Mouse (Mus musculus): ENCODE measurements around the gene Cd59a. TPM values are rescaled to one million over a fixed set of nuclear protein-coding genes. Genes with fewer than 3 reads are reported as not detected.
"Not testable (repeated sequence)": the region's sequence is repeated elsewhere in the genome, so short reads cannot be mapped to it uniquely, and the experiment has no call there.

Gene Cd59a
- polyA plus RNA-seq, 1 experiment from 2014 or later = 16.6 TPM

DNA sequence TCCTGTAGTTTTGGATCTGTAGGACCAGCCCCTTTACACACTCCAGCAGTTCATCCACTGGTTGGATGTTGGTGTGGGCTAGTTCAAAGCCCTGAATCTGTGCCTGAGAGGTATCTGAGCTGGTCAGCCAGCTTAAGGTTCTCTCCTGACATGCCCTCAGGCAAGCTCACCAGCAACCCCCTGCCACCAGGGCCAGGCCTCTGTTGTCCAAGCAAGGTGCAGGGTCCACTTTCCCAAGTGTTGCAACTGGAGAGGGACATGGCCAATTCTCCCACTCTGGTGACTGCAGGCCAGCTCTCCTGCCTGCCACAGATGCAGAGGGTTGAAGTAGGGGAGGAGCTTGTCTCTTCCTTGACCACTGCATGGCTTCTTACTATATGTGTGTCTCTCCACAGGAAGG, 11.6 kb upstream of the Cd59a start:
- ATAC-seq (ENCODE audit: low FRiP score); H3K9ac ChIP-seq; H3K4me3 ChIP-seq (replicated peaks); H3K27me3 ChIP-seq; H3K9me3 ChIP-seq; H3K4me1 ChIP-seq; H3K27ac ChIP-seq; H3K4me2 ChIP-seq; H3K36me3 ChIP-seq (replicated peaks): not testable (repeated sequence)

- not testable (repeated sequence) for H3K4me2 ChIP-seq; H3K4me3 ChIP-seq (replicated peaks); H3K4me1 ChIP-seq; ATAC-seq (ENCODE audit: low FRiP score); H3K9ac ChIP-seq; H3K9me3 ChIP-seq; H3K27ac ChIP-seq; H3K27me3 ChIP-seq; H3K36me3 ChIP-seq (replicated peaks)
- WGBS = 80% methylated on average over 1 of the region's 1 CpGs
Observed at GRCm38 (mm10) chr2:104087562-104087961, 8.0 kb upstream of the Cd59a start.

GRCm38 (mm10) chr2:104093305-104093704, 2.3 kb upstream of the Cd59a start:
- H3K4me3 ChIP-seq (replicated peaks) = no peak overlapping the region
- ATAC-seq (ENCODE audit: low FRiP score) = no peak
- no peaks in the 10 kb centered on the region for H3K36me3 ChIP-seq (replicated peaks)
- H3K4me1 ChIP-seq = peaks cover 14% of the 10 kb centered on the region
- H3K4me2 ChIP-seq = no peak overlapping the region
- no peaks in the 10 kb centered on the region for H3K27me3 ChIP-seq
- 75% methylated on average over 2 of the region's 2 CpGs for WGBS
- H3K9me3 ChIP-seq = no peaks in the 10 kb centered on the region
- no peak overlapping the region for H3K9ac ChIP-seq
- H3K27ac ChIP-seq = no peak overlapping the region

DNA sequence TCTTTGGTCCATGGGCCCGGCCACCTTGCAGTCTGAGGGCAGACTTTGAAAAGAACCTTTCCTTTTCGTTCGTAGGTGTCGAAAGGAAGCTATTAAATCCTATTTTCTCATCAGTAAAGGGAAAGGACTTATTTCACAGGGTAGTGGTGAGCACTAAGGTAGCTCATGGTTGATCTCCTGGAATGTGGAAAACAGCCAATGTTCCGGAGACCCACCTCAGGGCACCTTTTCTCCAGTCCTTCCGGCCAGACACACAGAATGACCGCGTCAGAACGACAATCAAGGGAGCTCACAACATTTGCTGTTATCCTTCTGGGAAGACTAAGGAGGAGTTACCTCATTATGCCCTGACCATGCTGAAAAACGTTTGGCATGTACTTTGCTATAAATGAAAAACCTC, 655 bp downstream of the Cd59a start:
- peak overlapping the region; percentile 62 for H3K4me2 ChIP-seq
- H3K4me3 ChIP-seq (replicated peaks) = peak overlapping the region; percentile 43
- H3K27ac ChIP-seq = peak overlapping the region; percentile 62; the same call in 1 of the 2 replicates
- H3K36me3 ChIP-seq (replicated peaks) = no peaks in the 10 kb centered on the region
- peak overlapping the region; percentile 43; the same call in 1 of the 2 replicates for H3K9ac ChIP-seq
- ATAC-seq (ENCODE audit: low FRiP score) = no peak
- H3K27me3 ChIP-seq = no peaks in the 10 kb centered on the region
- 34% methylated on average over 10 of the region's 10 CpGs for WGBS
- H3K9me3 ChIP-seq = no peaks in the 10 kb centered on the region
- H3K4me1 ChIP-seq = peaks cover 14% of the 10 kb centered on the region

GRCm38 (mm10) chr2:104096796-104097195, 1.2 kb downstream of the Cd59a start:
- H3K27ac ChIP-seq; H3K9ac ChIP-seq; H3K9me3 ChIP-seq; H3K36me3 ChIP-seq (replicated peaks); H3K27me3 ChIP-seq; H3K4me3 ChIP-seq (replicated peaks); H3K4me2 ChIP-seq: not testable (repeated sequence)
- ATAC-seq (ENCODE audit: low FRiP score) = 0 out of 2 replicates have a peak, but pooled peaks have one; percentile 20
- 35% methylated on average over 1 of the region's 1 CpGs for WGBS
- H3K4me1 ChIP-seq = peaks cover 14% of the 10 kb centered on the region

- ATAC-seq (ENCODE audit: low FRiP score); H3K9me3 ChIP-seq; H3K4me2 ChIP-seq; H3K4me3 ChIP-seq (replicated peaks); H3K27me3 ChIP-seq; H3K36me3 ChIP-seq (replicated peaks); H3K27ac ChIP-seq; H3K9ac ChIP-seq: not testable (repeated sequence)
- H3K4me1 ChIP-seq = peaks cover 14% of the 10 kb centered on the region
- 94% methylated on average over 4 of the region's 4 CpGs for WGBS
Observed at GRCm38 (mm10) chr2:104097396-104097795, 1.8 kb downstream of the Cd59a start.

- H3K27me3 ChIP-seq = 0 out of 2 replicates have a peak, but pooled peaks cover 3% of the 10 kb centered on the region
- no peak for ATAC-seq (ENCODE audit: low FRiP score)
- no peak overlapping the region for H3K9ac ChIP-seq
- H3K27ac ChIP-seq = no peak overlapping the region
- peaks cover 14% of the 10 kb centered on the region for H3K4me1 ChIP-seq
- no peaks in the 10 kb centered on the region for H3K9me3 ChIP-seq
- H3K4me3 ChIP-seq (replicated peaks) = no peak overlapping the region
- whole genome bisulfite sequencing = 49% methylated on average over 3 of the region's 3 CpGs
- H3K36me3 ChIP-seq (replicated peaks) = no peaks in the 10 kb centered on the region
- H3K4me2 ChIP-seq = no peak overlapping the region
Observed at GRCm38 (mm10) chr2:104098529-104099230, 3.1 kb downstream of the Cd59a start.

GRCm38 (mm10) chr2:104099231-104099585, 3.6 kb downstream of the Cd59a start:
- 0 out of 2 replicates have a peak, but pooled peaks cover 3% of the 10 kb centered on the region for H3K27me3 ChIP-seq
- peaks cover 14% of the 10 kb centered on the region for H3K4me1 ChIP-seq
- H3K9me3 ChIP-seq = no peaks in the 10 kb centered on the region
- H3K4me3 ChIP-seq (replicated peaks) = no peak overlapping the region
- no peaks in the 10 kb centered on the region for H3K36me3 ChIP-seq (replicated peaks)
- H3K4me2 ChIP-seq = no peak overlapping the region
- H3K27ac ChIP-seq = no peak overlapping the region
- H3K9ac ChIP-seq = no peak overlapping the region
- no peak for ATAC-seq (ENCODE audit: low FRiP score)
- WGBS = 96% methylated on average over 2 of the region's 2 CpGs

DNA sequence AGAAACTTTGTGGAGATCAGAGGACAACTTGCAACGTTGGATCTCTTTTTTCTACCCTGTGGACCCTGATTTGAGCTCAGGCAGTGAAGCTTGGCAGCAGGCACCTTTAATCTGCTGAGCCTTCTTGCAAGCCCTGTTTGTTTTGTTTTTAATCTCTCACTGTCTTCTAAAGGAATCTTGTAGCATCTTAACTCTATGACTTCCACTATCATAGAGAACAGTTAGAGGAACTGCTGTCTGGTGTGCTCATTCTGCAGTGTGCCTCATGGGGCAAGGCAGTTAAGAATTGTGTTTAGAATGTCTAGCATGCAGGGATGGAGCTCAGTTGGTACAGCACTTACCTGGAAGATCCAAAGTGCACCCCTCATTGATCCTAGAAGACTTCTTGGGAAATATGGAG, 4.3 kb downstream of the Cd59a start:
- Histone ChIP-seq H3K27ac (no peak overlapping the region), H3K9ac (no peak overlapping the region), H3K4me2 (no peak overlapping the region), H3K4me3 (replicated peaks) (no peak overlapping the region), H3K4me1 (peaks cover 14% of the 10 kb centered on the region), H3K36me3 (replicated peaks) (no peaks in the 10 kb centered on the region), H3K9me3 (no peaks in the 10 kb centered on the region), H3K27me3 (0 out of 2 replicates have a peak, but pooled peaks cover 3% of the 10 kb centered on the region)
- WGBS = 18% methylated on average over 1 of the region's 1 CpGs
- ATAC-seq (ENCODE audit: low FRiP score) = no peak

- Histone ChIP-seq H3K4me2 (no peak overlapping the region), H3K36me3 (replicated peaks) (no peaks in the 10 kb centered on the region), H3K4me3 (replicated peaks) (no peak overlapping the region), H3K4me1 (no peaks in the 10 kb centered on the region), H3K9me3 (no peaks in the 10 kb centered on the region), H3K9ac (no peak overlapping the region), H3K27ac (no peak overlapping the region), H3K27me3 (0 out of 2 replicates have a peak, but pooled peaks cover 3% of the 10 kb centered on the region)
- 91% methylated on average over 6 of the region's 6 CpGs for WGBS
- no peak for ATAC-seq (ENCODE audit: low FRiP score)
Observed at GRCm38 (mm10) chr2:104104800-104105199, 9.2 kb downstream of the Cd59a start.

DNA sequence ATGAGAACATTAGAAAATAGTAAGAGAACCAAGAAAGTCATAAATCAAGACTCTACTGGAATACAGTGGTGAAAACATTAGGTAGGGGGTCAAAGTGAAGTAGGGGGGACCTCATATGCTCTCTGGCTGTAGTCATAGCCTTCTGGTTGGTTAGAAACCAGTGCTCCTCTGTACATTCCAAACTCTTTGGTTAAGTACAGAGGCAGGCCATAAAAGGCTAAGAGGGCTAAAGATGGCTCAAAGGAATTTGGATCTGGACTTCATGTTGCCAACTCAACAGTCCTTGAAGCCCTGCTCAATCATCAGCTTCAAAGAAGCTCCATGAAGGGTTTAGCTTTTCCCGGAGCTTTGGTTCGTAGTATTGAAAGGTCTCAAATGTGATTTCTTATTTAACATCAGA, 13.4 kb downstream of the Cd59a start:
- not testable (repeated sequence) for H3K27ac ChIP-seq; H3K36me3 ChIP-seq (replicated peaks); H3K9me3 ChIP-seq; H3K4me3 ChIP-seq (replicated peaks); ATAC-seq (ENCODE audit: low FRiP score); H3K4me2 ChIP-seq; H3K4me1 ChIP-seq; H3K9ac ChIP-seq; H3K27me3 ChIP-seq
- 93% methylated on average over 2 of the region's 2 CpGs for WGBS

DNA sequence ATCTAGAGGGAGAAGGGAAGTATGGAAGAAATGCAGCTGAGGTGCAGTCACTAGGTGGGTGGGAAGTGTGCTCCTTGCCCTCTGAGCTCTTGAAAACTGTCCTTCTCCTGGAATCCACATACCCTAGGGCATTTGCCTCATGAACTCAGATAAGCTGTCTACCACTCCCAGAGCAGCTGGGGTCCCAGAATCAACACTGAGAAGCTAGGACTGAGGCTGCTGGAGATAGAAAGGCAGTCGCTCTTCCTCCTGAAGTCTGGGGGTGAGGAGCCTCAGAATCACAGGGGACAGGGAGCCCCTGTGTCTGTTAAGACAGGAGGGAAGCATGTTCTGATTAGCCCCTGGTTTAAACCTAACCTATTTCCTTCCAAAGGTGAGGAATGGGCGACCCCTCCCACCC, 13.9 kb downstream of the Cd59a start:
- no peak overlapping the region for H3K4me2 ChIP-seq
- H3K27ac ChIP-seq = no peak overlapping the region
- H3K27me3 ChIP-seq = no peaks in the 10 kb centered on the region
- H3K9me3 ChIP-seq = no peaks in the 10 kb centered on the region
- H3K9ac ChIP-seq = no peak overlapping the region
- H3K4me1 ChIP-seq = no peaks in the 10 kb centered on the region
- 72% methylated on average over 2 of the region's 2 CpGs for WGBS
- no peak for ATAC-seq (ENCODE audit: low FRiP score)
- H3K36me3 ChIP-seq (replicated peaks) = no peaks in the 10 kb centered on the region
- no peak overlapping the region for H3K4me3 ChIP-seq (replicated peaks)

DNA sequence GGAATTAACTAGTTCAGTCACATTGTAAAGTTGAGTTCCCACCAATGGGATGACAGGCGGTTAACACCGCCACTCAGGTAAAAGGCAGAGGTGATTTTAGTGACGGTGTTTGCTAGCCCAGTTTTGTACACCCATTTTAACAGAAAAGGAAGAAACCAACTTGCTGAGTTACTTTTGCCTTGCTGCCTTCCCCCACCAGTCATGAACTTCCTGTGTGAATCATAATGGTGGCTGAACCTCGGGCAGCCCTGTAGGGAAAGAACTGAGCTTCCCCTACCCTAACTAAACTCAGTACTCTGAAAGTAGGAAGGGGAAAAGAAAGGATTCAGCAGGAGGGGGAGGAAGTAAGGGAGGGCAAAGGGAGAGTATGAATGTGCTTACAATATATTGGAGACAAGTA, 14.4 kb downstream of the Cd59a start:
- H3K9ac ChIP-seq = no peak overlapping the region
- 89% methylated on average over 4 of the region's 4 CpGs for WGBS
- H3K36me3 ChIP-seq (replicated peaks) = no peaks in the 10 kb centered on the region
- no peaks in the 10 kb centered on the region for H3K9me3 ChIP-seq
- no peak overlapping the region for H3K4me3 ChIP-seq (replicated peaks)
- ATAC-seq (ENCODE audit: low FRiP score) = no peak
- no peaks in the 10 kb centered on the region for H3K27me3 ChIP-seq
- no peak overlapping the region for H3K27ac ChIP-seq
- H3K4me2 ChIP-seq = no peak overlapping the region
- no peaks in the 10 kb centered on the region for H3K4me1 ChIP-seq

All from forebrain, embryonic 12.5 days (tissue).